Mouse (Mus musculus): ENCODE measurements around the gene Rbms3. TPM values are rescaled to one million over a fixed set of nuclear protein-coding genes. Genes with fewer than 3 reads are reported as not detected.

Gene Rbms3
- total and polyA plus RNA-seq, 2 experiments from 2014 or later, result 43.3 to 59.9 TPM

GRCm38 (mm10) chr9:117066502-117066901 is 563.2 kb downstream of the Rbms3 start:
- Histone ChIP-seq H3K27me3 (ENCODE audit: insufficient read depth, low read length) (no peaks in the 10 kb centered on the region), H3K9ac (replicated peaks; ENCODE audit: low read length, poor library complexity, severe bottlenecking) (no peak overlapping the region), H3K4me2 (ENCODE audit: low read depth, low read length, poor library complexity, severe bottlenecking) (no peak overlapping the region), H3K36me3 (ENCODE audit: insufficient read depth, low read length) (no peaks in the 10 kb centered on the region), H3K9me3 (ENCODE audit: low read length) (no peaks in the 10 kb centered on the region), H3K4me1 (ENCODE audit: insufficient read depth, low read length) (no peaks in the 10 kb centered on the region), H3K27ac (ENCODE audit: low read depth, low read length) (no peak overlapping the region), H3K4me3 (ENCODE audit: low read depth, low read length) (no peak overlapping the region)
- DNase-seq (ENCODE audit: low spot score) (no peak), ATAC-seq (ENCODE audit: low FRiP score) (no peak)
- 83% methylated on average over 3 of the region's 3 CpGs for WGBS
- peak; percentile 60 for TF ChIP-seq CTCF (IDR thresholded peaks at IDR 0.05)

GRCm38 (mm10) chr9:117065601-117066000 is 564.1 kb downstream of the Rbms3 start:
- Histone ChIP-seq H3K4me2 (ENCODE audit: low read depth, low read length, poor library complexity, severe bottlenecking) (no peak overlapping the region), H3K9ac (replicated peaks; ENCODE audit: low read length, poor library complexity, severe bottlenecking) (no peak overlapping the region), H3K9me3 (ENCODE audit: low read length) (no peaks in the 10 kb centered on the region), H3K27ac (ENCODE audit: low read depth, low read length) (no peak overlapping the region), H3K27me3 (ENCODE audit: insufficient read depth, low read length) (no peaks in the 10 kb centered on the region), H3K4me3 (ENCODE audit: low read depth, low read length) (no peak overlapping the region), H3K36me3 (ENCODE audit: insufficient read depth, low read length) (no peaks in the 10 kb centered on the region), H3K4me1 (ENCODE audit: insufficient read depth, low read length) (no peaks in the 10 kb centered on the region)
- DNase-seq (ENCODE audit: low spot score) (no peak), ATAC-seq (ENCODE audit: low FRiP score) (no peak)
- no peak for TF ChIP-seq CTCF (IDR thresholded peaks at IDR 0.05)
- WGBS, result 92% methylated on average over 6 of the region's 6 CpGs

- no peak for TF ChIP-seq CTCF (IDR thresholded peaks at IDR 0.05)
- Histone ChIP-seq H3K9me3 (ENCODE audit: low read length) (no peaks in the 10 kb centered on the region), H3K27me3 (ENCODE audit: insufficient read depth, low read length) (no peaks in the 10 kb centered on the region), H3K36me3 (ENCODE audit: insufficient read depth, low read length) (no peaks in the 10 kb centered on the region), H3K27ac (ENCODE audit: low read depth, low read length) (no peak overlapping the region), H3K9ac (replicated peaks; ENCODE audit: low read length, poor library complexity, severe bottlenecking) (no peak overlapping the region), H3K4me1 (ENCODE audit: insufficient read depth, low read length) (no peaks in the 10 kb centered on the region), H3K4me3 (ENCODE audit: low read depth, low read length) (no peak overlapping the region), H3K4me2 (ENCODE audit: low read depth, low read length, poor library complexity, severe bottlenecking) (no peak overlapping the region)
- DNase-seq (ENCODE audit: low spot score) (no peak), ATAC-seq (ENCODE audit: low FRiP score) (no peak)
- 81% methylated on average over 1 of the region's 1 CpGs for WGBS
Measured at GRCm38 (mm10) chr9:117059586-117059985, 570.1 kb downstream of the Rbms3 start.

GRCm38 (mm10) chr9:117059135-117059534 is 570.6 kb downstream of the Rbms3 start:
- Histone ChIP-seq H3K4me2 (ENCODE audit: low read depth, low read length, poor library complexity, severe bottlenecking) (no peak overlapping the region), H3K4me3 (ENCODE audit: low read depth, low read length) (no peak overlapping the region), H3K36me3 (ENCODE audit: insufficient read depth, low read length) (no peaks in the 10 kb centered on the region), H3K27me3 (ENCODE audit: insufficient read depth, low read length) (no peaks in the 10 kb centered on the region), H3K9ac (replicated peaks; ENCODE audit: low read length, poor library complexity, severe bottlenecking) (no peak overlapping the region), H3K27ac (ENCODE audit: low read depth, low read length) (no peak overlapping the region), H3K4me1 (ENCODE audit: insufficient read depth, low read length) (no peaks in the 10 kb centered on the region), H3K9me3 (ENCODE audit: low read length) (no peaks in the 10 kb centered on the region)
- ATAC-seq (ENCODE audit: low FRiP score), result no peak
- WGBS, result 90% methylated on average over 6 of the region's 6 CpGs
- no peak for TF ChIP-seq CTCF (IDR thresholded peaks at IDR 0.05)
- no peak for DNase-seq (ENCODE audit: low spot score)

GRCm38 (mm10) chr9:117051935-117052334 is 577.8 kb downstream of the Rbms3 start:
- H3K27me3 ChIP-seq (ENCODE audit: insufficient read depth, low read length), result no peaks in the 10 kb centered on the region
- 97% methylated on average over 2 of the region's 2 CpGs for WGBS
- no peak overlapping the region for H3K4me3 ChIP-seq (ENCODE audit: low read depth, low read length)
- H3K36me3 ChIP-seq (ENCODE audit: insufficient read depth, low read length), result no peaks in the 10 kb centered on the region
- TF ChIP-seq CTCF (IDR thresholded peaks at IDR 0.05), result peak; percentile 50
- DNase-seq (ENCODE audit: low spot score) (no peak), ATAC-seq (ENCODE audit: low FRiP score) (no peak)
- no peak overlapping the region for H3K4me2 ChIP-seq (ENCODE audit: low read depth, low read length, poor library complexity, severe bottlenecking)
- no peaks in the 10 kb centered on the region for H3K4me1 ChIP-seq (ENCODE audit: insufficient read depth, low read length)
- no peaks in the 10 kb centered on the region for H3K9me3 ChIP-seq (ENCODE audit: low read length)
- no peak overlapping the region for H3K9ac ChIP-seq (replicated peaks; ENCODE audit: low read length, poor library complexity, severe bottlenecking)
- H3K27ac ChIP-seq (ENCODE audit: low read depth, low read length), result no peak overlapping the region

- Histone ChIP-seq H3K4me1 (ENCODE audit: insufficient read depth, low read length) (no peaks in the 10 kb centered on the region), H3K27ac (ENCODE audit: low read depth, low read length) (no peak overlapping the region), H3K36me3 (ENCODE audit: insufficient read depth, low read length) (no peaks in the 10 kb centered on the region), H3K4me2 (ENCODE audit: low read depth, low read length, poor library complexity, severe bottlenecking) (no peak overlapping the region), H3K9ac (replicated peaks; ENCODE audit: low read length, poor library complexity, severe bottlenecking) (no peak overlapping the region), H3K4me3 (ENCODE audit: low read depth, low read length) (no peak overlapping the region), H3K9me3 (ENCODE audit: low read length) (no peaks in the 10 kb centered on the region), H3K27me3 (ENCODE audit: insufficient read depth, low read length) (no peaks in the 10 kb centered on the region)
- 93% methylated on average over 1 of the region's 1 CpGs for WGBS
- ATAC-seq (ENCODE audit: low FRiP score) (no peak), DNase-seq (ENCODE audit: low spot score) (no peak)
- no peak for TF ChIP-seq CTCF (IDR thresholded peaks at IDR 0.05)
Measured at GRCm38 (mm10) chr9:117048641-117049040, 581.1 kb downstream of the Rbms3 start.

Data from midbrain, postnatal 0 days (tissue).